Comparison of ENCODE assay signal across 8 mouse cellular contexts in genomic region chr6:114919670-114920313, GRCm38 (mm10). TPM values are rescaled to one million over a fixed set of nuclear protein-coding genes. Genes with fewer than 3 reads are reported as not detected.
DNase-seq lines count a peak whose midpoint lies in the region; ATAC-seq and TF ChIP-seq lines count a peak whose summit lies in the region.

No protein-coding gene starts in this region.

- peaks cover 33% of the 10 kb centered on the region for H3K4me1 ChIP-seq in forebrain, embryonic 11.5 days (replicated peaks; ENCODE audit: control insufficient read depth, insufficient read depth, low read length)
- peaks cover 65% of the 10 kb centered on the region for H3K4me1 ChIP-seq in midbrain, embryonic 13.5 days (replicated peaks)

- no peak for DNase-seq in layer of hippocampus, adult 2 months (ENCODE audit: low spot score in 2 of 2)
- DNase-seq in layer of hippocampus, adult 11-12 months (ENCODE audit: low spot score) = no peak
- no peak for DNase-seq in forebrain, embryonic 11.5 days (ENCODE audit: low spot score)
- DNase-seq in kidney, postnatal 10 days = peak; percentile 66
- no peak for DNase-seq in cerebellum, postnatal 10 days
- no peak for DNase-seq in right cerebral cortex, postnatal 14 days
- DNase-seq in gastrocnemius, adult 8-10 months (ENCODE audit: low spot score in 2 of 2) = no peak

- H3K4me3 ChIP-seq in layer of hippocampus, adult 2 months = peak overlapping the region; percentile 76
- peak overlapping the region; percentile 61 for H3K4me3 ChIP-seq in forebrain, embryonic 11.5 days (ENCODE audit: low read depth, low read length)
- H3K4me3 ChIP-seq in midbrain, embryonic 13.5 days (replicated peaks) = peak overlapping the region; percentile 66

- no peaks in the 10 kb centered on the region for H3K36me3 ChIP-seq in forebrain, embryonic 11.5 days (ENCODE audit: control insufficient read depth, insufficient read depth, low read length)
- H3K36me3 ChIP-seq in midbrain, embryonic 13.5 days = no peaks in the 10 kb centered on the region

- no peaks in the 10 kb centered on the region for H3K9me3 ChIP-seq in forebrain, embryonic 11.5 days (ENCODE audit: control insufficient read depth, low read length)
- H3K9me3 ChIP-seq in midbrain, embryonic 13.5 days = no peaks in the 10 kb centered on the region

- peak; percentile 23 for TF ChIP-seq CTCF in layer of hippocampus, adult 2 months (conservative IDR thresholded peaks at IDR 0.05)

- peak overlapping the region; percentile 85 for H3K9ac ChIP-seq in forebrain, embryonic 11.5 days (ENCODE audit: low read length)
- H3K9ac ChIP-seq in midbrain, embryonic 13.5 days (replicated peaks) = peak overlapping the region; percentile 80

- H3K27ac ChIP-seq in layer of hippocampus, adult 2 months = peak overlapping the region; percentile 88
- H3K27ac ChIP-seq in forebrain, embryonic 11.5 days (ENCODE audit: low read depth, low read length) = peak overlapping the region; percentile 63; the same call in 1 of the 2 replicates
- H3K27ac ChIP-seq in midbrain, embryonic 13.5 days = peak overlapping the region; percentile 66

- 40% methylated on average over 9 of the region's 9 CpGs for WGBS in forebrain, embryonic 11.5 days
- WGBS in midbrain, embryonic 13.5 days = 31% methylated on average over 9 of the region's 9 CpGs

- H3K4me2 ChIP-seq in forebrain, embryonic 11.5 days (ENCODE audit: low read depth, low read length, severe bottlenecking) = peak overlapping the region; percentile 77
- peak overlapping the region; percentile 77 for H3K4me2 ChIP-seq in midbrain, embryonic 13.5 days (replicated peaks)

- no peak for ATAC-seq in forebrain, embryonic 11.5 days (replicated peaks; ENCODE audit: low FRiP score)
- ATAC-seq in midbrain, embryonic 13.5 days = no peak

- H3K27me3 ChIP-seq in forebrain, embryonic 11.5 days (ENCODE audit: control insufficient read depth, insufficient read depth, low read length) = no peaks in the 10 kb centered on the region
- no peaks in the 10 kb centered on the region for H3K27me3 ChIP-seq in midbrain, embryonic 13.5 days

RNA-seq across cellular contexts. Expression of gene Vgll4, which starts 50.0 kb away (rescaled TPM):
- total RNA-seq in layer of hippocampus, adult 2 months (2021) = 10 to 100 TPM; 44.2 to 44.8 TPM
- polyA plus RNA-seq in forebrain, embryonic 11.5 days (2014; fragmentation: Nextera tagmentation; extraction: Ambion mirVana) = 72.0 and 73.1 TPM in 2 replicates
- polyA plus RNA-seq in midbrain, embryonic 13.5 days (2015; fragmentation: Nextera tagmentation; extraction: Ambion mirVana) = 62.4 and 66.2 TPM in 2 replicates
- 10 to 100 TPM; 17.5 to 30.1 (median 21.6) TPM for total RNA-seq in gastrocnemius, adult 8-10 months (2022)
